Mouse (Mus musculus) spleen, embryonic (tissue): Measurements from ENCODE around the gene Zfp983.
"Not testable (repeated sequence)": the region's sequence is repeated elsewhere in the genome, so short reads cannot be mapped to it uniquely, and the experiment has no call there.

ENCODE experiments used
- CTCF ChIA-PET: fragments of 350-600 bp; sonication (Branson Sonifier 250); formaldehyde crosslinking; loops from one replicate; lab custom pipeline; 2022; lab: Charles Lee

Zfp983 gene

DNA sequence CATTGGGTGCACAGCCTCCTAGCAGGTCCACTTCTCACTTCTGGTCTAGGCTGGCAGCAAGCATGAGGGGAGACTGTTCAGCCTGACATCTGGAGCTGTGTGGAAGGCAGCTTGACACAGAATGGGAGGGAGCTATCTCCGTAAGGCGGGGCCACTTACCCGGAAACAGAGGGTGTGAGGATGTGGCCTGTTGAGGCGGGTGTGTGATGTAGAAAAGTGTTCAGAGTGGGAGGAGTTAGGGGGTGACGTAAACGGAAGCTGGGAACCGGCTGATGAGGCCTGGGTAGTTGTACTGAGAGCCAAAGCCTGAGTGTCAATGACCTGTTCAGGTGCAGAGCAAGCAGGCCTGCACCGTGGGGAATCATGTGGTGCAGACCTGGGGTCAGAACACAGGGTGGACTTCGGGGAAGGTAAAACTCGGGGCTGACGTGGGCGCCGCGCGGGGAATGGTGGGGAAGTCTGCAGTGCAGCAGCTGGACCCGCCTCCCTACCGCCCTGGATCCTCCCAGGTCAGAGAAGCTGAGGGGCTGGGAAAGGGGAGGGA is at the start of gene Zfp983:
Gene Zfp983, plus strand, starts transcription at position 261 of the 544 bp plus-strand sequence.
- CTCF ChIA-PET = not testable (repeated sequence)

GRCm38 (mm10) chr17:21616356-21616755 is 34.1 kb upstream of the Zfp983 start:
- CTCF ChIA-PET = no interaction called here

DNA sequence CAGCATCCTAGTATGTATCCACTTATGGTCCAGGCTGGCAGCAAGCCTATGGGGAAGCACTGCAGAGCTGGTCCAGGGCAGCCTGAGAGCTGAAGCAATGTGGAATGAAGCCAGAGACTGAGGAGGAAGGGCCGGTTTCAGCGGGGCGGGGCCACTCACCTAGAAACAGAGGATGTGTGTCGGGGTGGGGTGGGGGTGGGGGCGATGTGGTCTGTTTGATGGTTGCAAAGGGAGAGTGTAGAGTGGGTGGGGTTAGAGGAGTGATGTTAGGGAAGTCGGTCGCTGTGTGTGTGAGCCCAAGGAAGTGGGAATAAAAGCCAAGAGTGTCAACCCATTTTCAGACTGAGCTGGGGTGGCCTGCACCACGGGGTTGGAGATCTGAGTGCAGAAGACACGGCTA is 33.1 kb upstream of the Zfp983 start:
- CTCF ChIA-PET = no interaction called here

- CTCF ChIA-PET = no interaction called here
These were observed 26.8 kb upstream of the Zfp983 start for GRCm38 (mm10) chr17:21623647-21624046.

GRCm38 (mm10) chr17:21635758-21636157 is 14.7 kb upstream of the Zfp983 start:
- CTCF ChIA-PET = not testable (repeated sequence)

- CTCF ChIA-PET = no interaction called here
These were observed 1.6 kb upstream of the Zfp983 start for GRCm38 (mm10) chr17:21648791-21649190.

DNA sequence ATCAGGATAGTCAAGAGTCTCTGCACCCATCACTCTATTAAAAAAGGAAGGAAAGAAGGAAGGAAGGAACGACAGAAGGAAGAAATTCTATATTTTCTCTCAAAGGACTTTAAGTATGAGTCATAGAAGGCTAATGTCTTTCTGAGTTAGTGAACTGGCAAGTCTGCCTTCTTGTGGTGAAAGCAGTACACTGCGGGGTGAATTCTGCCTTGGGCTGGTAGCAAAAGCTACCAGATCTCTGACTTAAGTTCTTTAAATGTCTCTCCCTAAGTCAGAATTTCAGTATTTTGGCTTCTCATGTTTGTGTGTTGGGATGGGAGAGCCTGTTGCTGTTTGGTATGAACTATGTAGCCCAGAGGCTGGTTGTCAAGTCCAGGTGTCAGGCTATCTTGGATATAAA is 488 bp upstream of the Zfp983 start:
- CTCF ChIA-PET = no interaction called here

GRCm38 (mm10) chr17:21678826-21679225 is 28.4 kb downstream of the Zfp983 start:
- CTCF ChIA-PET = not testable (repeated sequence)

DNA sequence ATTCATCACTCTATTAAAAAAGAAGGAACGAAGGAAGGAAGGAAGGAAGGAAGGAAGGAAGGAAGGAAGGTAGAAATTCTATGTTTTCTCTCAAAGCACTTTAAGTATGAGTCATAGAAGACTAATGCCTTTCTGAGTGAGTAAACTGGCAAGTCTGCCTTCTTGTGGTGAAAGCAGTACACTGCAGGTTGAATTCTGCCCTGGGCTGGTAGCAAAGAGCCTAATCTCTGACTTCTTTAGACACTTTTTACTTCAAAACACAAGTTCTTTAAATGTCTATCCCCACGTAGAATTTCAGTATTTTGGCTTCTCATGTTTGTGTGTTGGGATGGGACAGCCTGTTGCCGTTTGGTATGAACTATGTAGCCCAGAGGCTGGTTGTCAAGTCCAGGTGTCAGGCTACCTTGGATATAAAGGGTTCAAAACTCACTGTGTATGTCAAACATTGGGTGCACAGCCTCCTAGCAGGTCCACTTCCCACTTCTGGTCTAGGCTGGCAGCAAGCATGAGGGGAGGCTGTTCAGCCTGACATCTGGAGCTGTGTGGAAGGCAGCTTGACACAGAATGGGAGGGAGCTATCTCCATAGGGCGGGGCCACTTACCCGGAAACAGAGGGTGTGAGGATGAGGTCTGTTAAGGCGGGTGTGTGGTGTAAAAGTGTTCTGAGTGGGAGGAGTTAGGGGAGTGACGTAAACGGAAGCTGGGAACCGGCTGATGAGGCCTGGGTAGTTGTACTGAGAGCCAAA is 29.0 kb downstream of the Zfp983 start:
- CTCF ChIA-PET = no interaction called here

DNA sequence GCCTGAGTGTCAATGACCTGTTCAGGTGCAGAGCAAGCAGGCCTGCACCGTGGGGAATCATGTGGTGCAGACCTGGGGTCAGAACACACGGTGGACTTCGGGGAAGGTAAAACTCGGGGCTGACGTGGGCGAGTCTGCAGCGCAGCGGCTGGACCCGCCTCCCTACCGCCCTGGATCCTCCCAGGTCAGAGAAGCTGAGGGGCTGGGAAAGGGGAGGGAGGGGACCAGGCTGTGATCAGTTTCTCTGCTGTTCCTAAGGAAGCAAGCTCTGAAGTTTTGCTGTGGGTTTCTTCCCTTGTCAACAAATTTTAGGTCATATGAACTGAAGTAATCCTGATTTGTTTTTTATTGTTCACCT is 29.6 kb downstream of the Zfp983 start:
- CTCF ChIA-PET = not testable (repeated sequence)

- CTCF ChIA-PET = no interaction called here
These were observed 41.1 kb downstream of the Zfp983 start, which contains the start of gene Gm10226 for GRCm38 (mm10) chr17:21691560-21691959. Gene Gm10226 (plus strand): TSS chr17:21691860.

DNA sequence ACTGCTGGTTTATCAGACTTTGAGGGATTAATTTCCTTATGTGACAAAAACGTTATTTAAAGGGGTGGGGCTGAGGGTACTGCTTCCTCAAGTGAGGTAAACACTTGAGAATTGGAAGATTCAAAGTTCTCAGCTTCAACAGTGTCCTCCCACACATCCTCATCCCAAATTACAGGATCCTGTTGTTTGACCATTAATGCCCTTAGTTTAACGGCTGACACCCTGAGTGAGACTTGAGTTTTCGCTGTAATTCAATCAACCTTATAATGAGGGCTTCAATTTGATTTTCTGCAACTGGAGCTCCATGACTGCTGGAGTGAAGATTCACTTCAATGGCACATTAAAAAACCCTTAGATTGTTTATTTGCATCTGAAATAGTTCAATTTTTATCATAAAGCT is 42.9 kb downstream of the Zfp983 start:
- CTCF ChIA-PET = no interaction called here

- CTCF ChIA-PET = no interaction called here
These were observed 45.6 kb downstream of the Zfp983 start for GRCm38 (mm10) chr17:21696073-21696472.

- CTCF ChIA-PET = no interaction called here
These were observed 52.1 kb downstream of the Zfp983 start for GRCm38 (mm10) chr17:21702281-21703240.

DNA sequence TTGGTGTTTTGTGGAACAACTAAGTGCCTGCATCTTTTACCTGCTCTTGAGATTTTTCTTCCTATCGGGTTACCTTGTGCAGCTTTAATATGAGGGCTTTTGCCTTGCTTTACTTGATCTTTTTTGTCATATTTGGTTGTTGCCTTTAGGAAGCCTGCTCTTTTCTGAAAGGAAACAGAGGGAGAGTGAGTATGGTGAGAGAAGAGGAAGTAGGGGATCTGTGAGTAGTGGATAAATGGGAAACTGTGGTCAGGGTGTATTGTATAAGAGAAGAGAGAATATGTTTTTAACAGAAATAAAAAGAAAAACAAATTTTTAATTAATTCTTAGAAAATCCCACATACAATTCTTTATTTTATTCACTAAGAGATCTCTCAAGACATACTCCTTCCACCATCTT is 53.0 kb downstream of the Zfp983 start:
- CTCF ChIA-PET = no interaction called here

DNA sequence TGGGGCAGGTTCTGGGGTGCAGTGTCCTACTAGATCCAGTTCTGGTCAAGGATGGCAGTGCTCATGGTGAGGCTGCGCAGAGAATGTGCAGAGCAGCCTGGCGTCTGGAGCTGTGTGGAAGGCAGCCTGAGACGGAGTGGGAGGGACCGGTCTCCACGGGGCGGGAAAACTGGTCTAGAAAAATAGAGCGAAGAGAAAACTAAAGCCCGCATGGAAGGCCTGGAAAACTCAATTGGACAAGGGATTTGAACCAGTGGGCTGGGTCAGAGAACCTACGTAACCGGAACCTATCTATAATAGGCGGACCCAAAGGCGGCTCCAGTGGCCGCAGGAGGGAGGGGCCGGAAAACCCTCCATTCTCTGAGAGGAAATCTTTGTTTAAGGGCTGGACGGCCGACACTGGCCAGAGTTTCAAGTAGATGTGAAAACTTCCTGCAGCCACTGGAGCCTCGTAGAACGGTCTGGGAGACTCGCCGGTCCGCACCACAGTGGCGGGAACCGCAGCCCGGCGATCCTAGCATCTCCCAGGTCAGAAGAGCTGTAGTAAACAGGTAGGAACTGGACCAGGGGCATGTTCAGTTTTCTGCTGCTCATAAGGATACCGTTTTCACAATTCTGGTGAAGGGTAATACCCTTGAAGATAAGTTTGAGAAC is 57.0 kb downstream of the Zfp983 start, which contains the start of gene Zfp760:
Gene Zfp760, plus strand, starts transcription at position 399 of the 654 bp plus-strand sequence.
- CTCF ChIA-PET = no interaction called here

- CTCF ChIA-PET = no interaction called here
These were observed 58.0 kb downstream of the Zfp983 start for GRCm38 (mm10) chr17:21708401-21708800.
